Mouse (Mus musculus) ES-E14 (cell line): ENCODE measurements at regions not wholly inside any gene's neighbourhood (a gene's known extent, or its start where the extent isn't known, plus 50 kb on each side); places are given as distances from the start of the nearest gene placed in this dataset.

Source experiments
- HCFC1 ChIP-seq: IDR thresholded peaks from 2 replicates; pipeline ENCODE4 v1.6.1; 2012; ENCODE audit warnings: low read length, inconsistent platforms, borderline replicate concordance; ENCODE audit not compliant: insufficient read depth
- MAFK ChIP-seq: IDR thresholded peaks from 2 replicates; pipeline ENCODE4 v1.6.1; 2014; ENCODE audit warnings: mild to moderate bottlenecking, low read depth, low read length, inconsistent platforms; ENCODE audit not compliant: insufficient read depth
- ZC3H11A ChIP-seq: IDR thresholded peaks from 2 replicates; pipeline ENCODE4 v1.6.1; 2012; ENCODE audit warnings: low read depth, mild to moderate bottlenecking, inconsistent platforms, low read length, borderline replicate concordance
- ZNF384 ChIP-seq: IDR thresholded peaks from 2 replicates; pipeline ENCODE4 v1.6.1; 2012; ENCODE audit warnings: low read depth, low read length, inconsistent platforms

GRCm38 (mm10) chr15:20223982-20224339 is 225.1 kb upstream of the Cdh12 start:
- TF ChIP-seq HCFC1 (no peak), ZNF384 (no peak), MAFK (no peak), ZC3H11A (no peak)
